Mouse (Mus musculus) testis, adult 2 months (tissue): Measurements from ENCODE around the gene Txlna. TPM values are rescaled to one million over a fixed set of nuclear protein-coding genes. Genes with fewer than 3 reads are reported as not detected.

Experiments
- H3K27ac ChIP-seq: fragments of 200-500 bp; 2 replicates; pipeline ENCODE4 v1.5.1; 2012; ENCODE audit warnings: low read depth, low read length; ENCODE audit not compliant: control insufficient read depth, insufficient read depth
- H3K27me3 ChIP-seq: fragments of 200-500 bp; 2 replicates; pipeline ENCODE4 v1.6.1; 2012; ENCODE audit warnings: mild to moderate bottlenecking, low read length, moderate library complexity; ENCODE audit not compliant: control insufficient read depth, insufficient read depth
- H3K36me3 ChIP-seq: fragments of 200-500 bp; 2 replicates; pipeline ENCODE4 v1.6.1; 2012; ENCODE audit warnings: mild to moderate bottlenecking, low read length; ENCODE audit not compliant: control insufficient read depth, insufficient read depth
- H3K4me1 ChIP-seq: fragments of 200-500 bp; 2 replicates; pipeline ENCODE4 v1.6.1; 2012; ENCODE audit warnings: low read length; ENCODE audit not compliant: control insufficient read depth, insufficient read depth
- H3K4me3 ChIP-seq: fragments of 200-500 bp; 2 replicates; pipeline ENCODE4 v1.5.1; 2012; ENCODE audit warnings: low read depth, mild to moderate bottlenecking, low read length, moderate library complexity, mixed read lengths; ENCODE audit not compliant: control insufficient read depth
- CTCF ChIP-seq: fragments of 200-500 bp; IDR thresholded peaks from 2 replicates; pipeline ENCODE4 v1.5.1; 2012; ENCODE audit warnings: low read depth, mild to moderate bottlenecking, inconsistent platforms, low read length, moderate library complexity; ENCODE audit not compliant: control insufficient read depth, insufficient read depth, insufficient replicate concordance
- POLR2A ChIP-seq: fragments of 200-500 bp; IDR thresholded peaks from 2 replicates; pipeline ENCODE4 v1.6.1; 2012; ENCODE audit warnings: low read depth, mild to moderate bottlenecking, inconsistent platforms, low read length, moderate library complexity; ENCODE audit not compliant: control insufficient read depth
- polyA plus RNA-seq: library from polyadenylated mRNA; depleted of rRNA; stranded (reverse); fragments of >200 nt; gene quantifications from 2 replicates; pipeline ENCODE4 v1.2.3, GENCODE M21; 2012; rRNA removed

Txlna gene
- polyA plus RNA-seq, 1 experiment: 15.3 TPM

DNA sequence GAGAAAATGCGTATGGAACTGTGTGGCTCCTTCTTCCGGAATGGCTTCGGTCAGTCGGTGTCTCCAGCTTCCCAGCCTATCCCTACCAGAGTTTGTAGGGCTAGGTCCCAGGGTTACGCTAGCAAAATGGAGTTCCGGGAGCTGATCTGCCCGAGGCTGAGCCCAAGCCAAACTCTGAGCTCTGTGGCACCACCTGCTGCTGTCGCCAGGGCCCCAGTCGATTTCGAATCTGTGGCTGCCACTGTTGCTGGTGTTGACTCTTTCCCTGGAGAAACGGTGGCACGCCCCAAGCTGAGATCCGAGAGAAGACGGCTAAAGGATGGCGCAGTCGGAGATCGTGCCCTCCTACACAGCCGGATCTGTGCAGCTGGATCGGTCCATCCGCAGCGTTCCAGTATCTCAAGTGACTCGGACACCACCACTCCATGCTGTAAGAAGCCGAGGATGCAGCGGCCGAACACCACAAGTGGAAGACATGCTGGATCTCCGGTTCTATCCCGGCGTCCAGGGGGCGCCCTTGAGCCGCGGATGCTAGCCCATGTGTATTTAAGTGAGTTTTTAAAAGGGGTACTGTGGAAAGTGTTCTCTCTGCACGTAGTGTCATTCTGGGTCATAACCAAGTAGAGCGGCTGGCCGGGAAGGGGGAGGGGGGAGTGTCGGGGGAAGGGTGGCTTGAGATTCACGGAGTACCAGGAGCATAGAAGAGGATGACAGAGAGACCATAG is 55.8 kb downstream of the Txlna start:
- Histone ChIP-seq H3K4me1 (peaks cover 2% of the 10 kb centered on the region; the same call in 1 of the 2 replicates), H3K27ac (peak overlapping the region; percentile 9; the same call in 1 of the 2 replicates), H3K36me3 (no peaks in the 10 kb centered on the region), H3K4me3 (peak overlapping the region; percentile 84), H3K27me3 (no peaks in the 10 kb centered on the region)
- TF ChIP-seq CTCF: peak; percentile 68; the same call in 1 of the 2 replicates
- TF ChIP-seq POLR2A: no peak; the same call in 1 of the 2 replicates

DNA sequence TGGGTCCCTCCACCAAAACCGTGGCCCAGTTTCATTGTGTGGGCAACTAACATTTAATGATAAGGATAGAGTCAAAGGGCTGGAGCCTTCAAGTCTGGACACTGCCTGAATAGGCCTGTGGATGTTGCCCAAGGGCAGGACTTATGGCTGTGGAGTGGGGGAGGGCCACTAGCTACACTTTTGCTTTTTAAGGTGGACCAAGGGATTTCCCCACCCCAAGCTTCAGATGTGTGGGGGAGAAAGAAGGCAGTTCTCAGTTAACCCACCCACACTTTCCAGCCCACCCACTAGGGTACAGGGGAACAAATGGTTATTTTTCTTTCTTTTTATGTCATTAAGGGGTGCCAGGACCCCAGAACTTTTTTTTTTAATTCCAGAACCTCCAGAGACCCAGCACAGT is 56.5 kb downstream of the Txlna start:
- no peak for TF ChIP-seq CTCF
- no peak for TF ChIP-seq POLR2A
- Histone ChIP-seq H3K27ac (no peak overlapping the region), H3K36me3 (no peaks in the 10 kb centered on the region), H3K4me1 (peaks cover 2% of the 10 kb centered on the region; the same call in 1 of the 2 replicates), H3K4me3 (no peak overlapping the region), H3K27me3 (no peaks in the 10 kb centered on the region)

DNA sequence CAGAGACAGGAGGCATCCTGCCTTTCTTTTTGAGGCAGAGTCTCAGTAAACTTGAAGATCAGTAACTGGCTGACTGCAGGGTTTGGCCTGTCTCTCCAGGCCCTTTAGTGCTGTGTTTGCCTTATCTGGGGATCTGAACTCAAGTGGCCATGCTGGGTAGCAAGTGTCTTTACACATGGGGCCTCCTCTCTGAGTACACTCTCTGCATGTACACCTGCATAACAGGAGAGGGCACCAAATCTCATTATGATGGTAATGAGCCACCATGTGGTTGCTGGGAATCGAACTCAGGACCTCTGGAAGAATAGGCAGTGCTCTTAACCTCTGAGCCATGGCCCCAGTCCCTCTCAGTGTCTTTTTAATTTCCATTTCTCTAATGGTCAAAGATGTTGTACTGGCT is 58.6 kb downstream of the Txlna start:
- no peak overlapping the region for H3K27ac ChIP-seq
- no peaks in the 10 kb centered on the region for H3K36me3 ChIP-seq
- H3K27me3 ChIP-seq: no peaks in the 10 kb centered on the region
- H3K4me3 ChIP-seq: no peak overlapping the region
- TF ChIP-seq CTCF: no peak
- TF ChIP-seq POLR2A: no peak
- peaks cover 2% of the 10 kb centered on the region; the same call in 1 of the 2 replicates for H3K4me1 ChIP-seq

DNA sequence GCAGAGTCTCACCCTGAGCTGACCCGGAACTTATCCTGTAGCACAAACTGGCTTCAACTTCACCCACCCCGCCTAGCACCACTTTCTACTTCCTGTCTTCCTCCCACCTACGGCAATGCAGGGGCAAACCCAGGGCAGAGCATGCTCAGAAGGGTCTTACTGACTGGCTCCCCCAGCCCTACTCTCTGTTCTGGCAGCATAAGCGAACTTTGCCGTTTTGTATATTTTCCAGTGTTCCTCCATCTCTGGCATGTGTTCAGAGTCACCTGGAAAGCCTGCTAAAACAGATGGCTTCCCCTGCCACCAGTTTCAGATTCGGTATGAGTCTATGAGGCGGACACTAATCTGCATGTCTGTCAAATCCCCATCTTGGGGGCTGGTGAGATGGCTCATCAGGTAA is 60.5 kb downstream of the Txlna start:
- TF ChIP-seq POLR2A: no peak
- TF ChIP-seq CTCF: no peak
- H3K4me1 ChIP-seq: peaks cover 3% of the 10 kb centered on the region
- no peaks in the 10 kb centered on the region for H3K36me3 ChIP-seq
- H3K27ac ChIP-seq: no peak overlapping the region
- no peak overlapping the region for H3K4me3 ChIP-seq
- no peaks in the 10 kb centered on the region for H3K27me3 ChIP-seq

DNA sequence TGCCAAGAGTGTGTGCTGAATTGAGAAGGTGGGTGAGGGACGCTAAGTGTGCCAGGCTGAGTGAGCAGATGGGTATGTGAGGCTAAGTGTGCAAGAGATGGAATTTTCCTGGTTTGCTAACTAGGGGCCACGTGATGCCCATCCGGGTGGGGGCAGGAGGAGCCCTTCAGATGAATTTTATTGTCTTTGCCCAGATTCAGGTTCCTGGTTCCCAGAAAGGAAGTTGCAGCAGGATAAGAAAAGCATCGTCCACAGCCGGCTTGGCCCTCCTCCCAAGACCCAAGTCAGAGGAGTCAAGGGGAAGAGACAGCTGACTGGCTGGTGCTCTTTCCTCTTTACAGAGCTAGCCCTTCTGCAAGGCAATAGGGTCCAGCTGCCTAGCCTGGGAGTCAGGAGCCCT is 62.4 kb downstream of the Txlna start, which contains the start of gene Fam167b:
Gene Fam167b (minus strand): TSS at position 84 of the 400 bp plus-strand sequence.
- peaks cover 3% of the 10 kb centered on the region for H3K4me1 ChIP-seq
- no peaks in the 10 kb centered on the region for H3K27me3 ChIP-seq
- TF ChIP-seq CTCF (no peak), POLR2A (no peak)
- H3K27ac ChIP-seq: no peak within 1 kb of the TSS
- no peaks in the 10 kb centered on the region for H3K36me3 ChIP-seq
- no peak within 1 kb of the TSS for H3K4me3 ChIP-seq

DNA sequence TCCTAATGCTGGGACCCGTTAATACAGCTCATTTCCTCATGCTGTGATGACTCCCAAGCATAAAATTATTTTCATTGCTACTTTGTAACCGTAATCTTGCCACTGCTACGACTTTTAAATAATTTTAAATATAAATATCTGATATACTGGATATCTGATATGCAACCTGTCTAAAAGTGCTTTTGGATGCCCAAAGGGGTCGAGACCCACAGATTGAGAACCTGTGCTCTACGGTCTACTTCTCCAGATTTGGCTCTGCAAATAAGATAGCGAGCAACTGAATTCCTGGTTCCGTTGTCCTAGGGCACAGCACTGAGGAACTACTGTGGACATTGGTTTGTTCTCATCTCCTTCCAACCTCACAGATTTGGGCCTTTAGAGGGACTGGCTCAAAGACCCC is 63.2 kb downstream of the Txlna start:
- Histone ChIP-seq H3K27ac (no peak overlapping the region), H3K4me3 (no peak overlapping the region), H3K27me3 (no peaks in the 10 kb centered on the region), H3K4me1 (peaks cover 3% of the 10 kb centered on the region), H3K36me3 (no peaks in the 10 kb centered on the region)
- no peak for TF ChIP-seq CTCF
- TF ChIP-seq POLR2A: no peak

DNA sequence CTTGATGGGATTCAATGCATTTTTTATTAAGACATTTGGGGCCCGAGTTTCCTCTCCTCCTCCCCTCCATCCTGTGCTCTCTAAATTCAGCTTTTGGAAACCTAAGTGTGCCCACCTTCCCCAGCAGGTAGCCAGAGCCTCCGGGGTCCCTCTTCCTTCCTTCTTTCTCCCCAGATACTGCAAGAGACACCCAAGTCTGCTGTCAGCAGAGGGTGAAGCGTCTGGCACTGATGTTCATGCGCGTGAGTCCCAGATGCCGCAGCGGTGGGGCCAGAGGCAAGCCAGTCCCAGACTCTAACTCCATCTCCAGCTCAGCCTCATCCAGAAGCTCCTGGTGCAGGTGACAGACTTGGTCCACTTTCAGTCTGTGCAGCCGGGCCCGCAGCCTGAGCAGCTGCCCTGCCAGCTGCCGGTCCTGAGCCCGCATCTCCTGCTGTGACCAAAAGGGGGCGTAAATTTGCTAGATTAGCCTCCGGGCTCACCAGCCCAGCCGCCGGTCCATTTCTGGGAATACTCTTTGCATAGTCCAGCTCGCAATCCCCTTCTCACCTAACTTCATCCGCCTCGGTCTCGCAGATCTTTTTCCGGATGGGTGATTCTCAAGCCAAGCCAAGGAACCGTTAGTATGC is 63.9 kb downstream of the Txlna start:
- Histone ChIP-seq H3K27me3 (no peaks in the 10 kb centered on the region), H3K27ac (no peak overlapping the region), H3K4me1 (peaks cover 3% of the 10 kb centered on the region), H3K36me3 (no peaks in the 10 kb centered on the region), H3K4me3 (no peak overlapping the region; the same call in 1 of the 2 replicates)
- TF ChIP-seq POLR2A (no peak), CTCF (peak; percentile 49; the same call in 1 of the 2 replicates)

Other genes starting within 250 kb of the Txlna start
- 1.0 and 1.3 TPM in 2 replicates for gene Zbtb8b, start 200.2 kb downstream of the Txlna start, polyA plus RNA-seq
- 35.5 and 38.2 TPM in 2 replicates for gene Bsdc1, start 179.5 kb downstream of the Txlna start, polyA plus RNA-seq
- 252 and 267 TPM in 2 replicates for gene Tssk3, start 150.0 kb downstream of the Txlna start, polyA plus RNA-seq
- gene Fam229a, start 149.9 kb downstream of the Txlna start, polyA plus RNA-seq: 945 and 1,232 TPM in 2 replicates
- 55.6 and 69.9 TPM in 2 replicates for gene Marcksl1, start 127.5 kb downstream of the Txlna start, polyA plus RNA-seq
- gene Hdac1, start 98.4 kb downstream of the Txlna start, polyA plus RNA-seq: 123 and 132 TPM in 2 replicates
- gene Lck, start 67.4 kb downstream of the Txlna start, polyA plus RNA-seq: 1.8 and 2.5 TPM in 2 replicates
- 0.19 TPM in 1 of 2 replicates, not detected in the other for gene Fam167b, start 62.5 kb downstream of the Txlna start, polyA plus RNA-seq
- 204 and 221 TPM in 2 replicates for gene Eif3i, start 40.4 kb downstream of the Txlna start, polyA plus RNA-seq
- 50.1 and 56.2 TPM in 2 replicates for gene Tmem234, start 40.4 kb downstream of the Txlna start, polyA plus RNA-seq
- gene Dcdc2b, start 26.8 kb downstream of the Txlna start, polyA plus RNA-seq: 15.5 and 19.4 TPM in 2 replicates
- 45.7 and 46.2 TPM in 2 replicates for gene Iqcc, start 22.0 kb downstream of the Txlna start, polyA plus RNA-seq
- gene Ccdc28b, start 17.1 kb downstream of the Txlna start, polyA plus RNA-seq: 13.8 and 14.1 TPM in 2 replicates
- gene Kpna6, start 31.7 kb upstream of the Txlna start, polyA plus RNA-seq: 140 and 143 TPM in 2 replicates
- gene Tmem39b, start 55.8 kb upstream of the Txlna start, polyA plus RNA-seq: 273 and 283 TPM in 2 replicates
- 17.1 and 19.2 TPM in 2 replicates for gene Khdrbs1, start 101.2 kb upstream of the Txlna start, polyA plus RNA-seq
- gene Ptp4a2, start 170.2 kb upstream of the Txlna start, polyA plus RNA-seq: 39.9 and 48.8 TPM in 2 replicates